Mouse (Mus musculus) embryonic fibroblast, embryonic 13.5 days (primary cell): ENCODE results near the gene Vps29. TPM values are rescaled to one million over a fixed set of nuclear protein-coding genes. Genes with fewer than 3 reads are reported as not detected.

Experiments
- H3K27ac ChIP-seq: 2 replicates; pipeline ENCODE4 v1.5.1; 2012; ENCODE audit warnings: low read length, control low read depth, inconsistent platforms; ENCODE audit not compliant: insufficient read depth
- H3K4me1 ChIP-seq: 2 replicates; pipeline ENCODE4 v1.6.1; 2011; ENCODE audit warnings: low read length; ENCODE audit not compliant: control insufficient read depth, insufficient read depth
- H3K4me3 ChIP-seq: 2 replicates; pipeline ENCODE4 v1.5.1; 2011; ENCODE audit warnings: mild to moderate bottlenecking, control low read depth, low read length; ENCODE audit not compliant: insufficient read depth
- CTCF ChIP-seq: IDR thresholded peaks from 2 replicates; pipeline ENCODE4 v1.5.1; 2011; ENCODE audit warnings: mild to moderate bottlenecking, control low read depth, low read length, moderate library complexity, borderline replicate concordance; ENCODE audit not compliant: insufficient read depth
- POLR2A ChIP-seq: IDR thresholded peaks from 2 replicates; pipeline ENCODE4 v1.6.1; 2011; ENCODE audit warnings: low read depth, mild to moderate bottlenecking, control low read depth, low read length, moderate library complexity
- polyA plus RNA-seq: library from polyadenylated mRNA; stranded (reverse); fragments of >200 nt; gene quantifications from 2 replicates; pipeline ENCODE4 v1.2.4, GENCODE M21; 2011; ENCODE audit warnings: low read depth; ENCODE audit not compliant: missing spikeins, insufficient read length

Gene Vps29
- polyA plus RNA-seq, 1 experiment, result 138 TPM

DNA sequence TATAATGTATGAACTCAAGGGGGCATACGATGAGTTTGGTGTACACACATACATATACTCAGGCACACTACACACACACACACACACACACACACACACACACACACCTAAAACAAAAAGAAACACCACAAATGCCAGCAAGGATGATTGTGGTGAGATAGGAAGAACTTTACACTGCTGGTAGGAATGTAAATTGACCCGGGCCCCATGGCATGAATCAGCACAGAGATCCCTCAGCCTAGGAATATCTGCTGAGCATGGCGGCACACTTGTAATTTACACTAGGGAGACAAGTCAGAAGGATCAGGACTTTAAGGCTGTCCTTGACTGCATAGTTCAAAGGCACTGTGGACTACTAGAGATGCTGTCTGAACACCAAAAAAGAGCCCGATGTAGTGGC lies 23.9 kb upstream of the Vps29 start:
- no peak for TF ChIP-seq POLR2A
- TF ChIP-seq CTCF, result no peak
- no peak overlapping the region for H3K27ac ChIP-seq
- H3K4me3 ChIP-seq, result no peak overlapping the region

DNA sequence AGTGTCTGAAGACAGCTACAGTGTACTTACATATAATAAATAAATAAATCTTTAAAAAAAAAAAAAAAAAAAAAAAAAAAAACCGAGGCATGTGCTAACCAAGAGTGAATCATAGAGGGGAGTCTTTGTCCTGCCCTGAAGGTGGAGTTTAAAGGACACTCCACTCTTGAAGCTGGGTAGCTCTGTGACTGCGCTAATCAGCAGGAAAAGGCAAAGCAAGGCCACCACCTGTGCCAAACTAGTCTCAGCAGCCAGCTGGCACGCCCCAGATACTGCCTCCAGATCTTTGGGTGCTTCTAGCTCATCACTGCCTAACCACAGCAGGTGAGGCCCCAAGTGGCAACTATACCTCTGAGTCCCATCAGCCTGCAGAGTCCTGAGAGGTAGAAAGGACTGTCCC lies 19.5 kb upstream of the Vps29 start:
- no peak overlapping the region for H3K27ac ChIP-seq
- TF ChIP-seq POLR2A, result no peak
- TF ChIP-seq CTCF, result no peak
- no peaks in the 10 kb centered on the region for H3K4me1 ChIP-seq
- no peak overlapping the region for H3K4me3 ChIP-seq

More for the DNA sequence above, 23.9 kb upstream of the Vps29 start:
- H3K4me1 ChIP-seq, result peaks cover 6% of the 10 kb centered on the region; the same call in 1 of the 2 replicates

- no peak overlapping the region for H3K27ac ChIP-seq
- no peak overlapping the region for H3K4me3 ChIP-seq
- H3K4me1 ChIP-seq, result no peaks in the 10 kb centered on the region
- TF ChIP-seq CTCF (no peak), POLR2A (no peak)
Observed at GRCm38 (mm10) chr5:122336554-122337294, 17.4 kb upstream of the Vps29 start.

DNA sequence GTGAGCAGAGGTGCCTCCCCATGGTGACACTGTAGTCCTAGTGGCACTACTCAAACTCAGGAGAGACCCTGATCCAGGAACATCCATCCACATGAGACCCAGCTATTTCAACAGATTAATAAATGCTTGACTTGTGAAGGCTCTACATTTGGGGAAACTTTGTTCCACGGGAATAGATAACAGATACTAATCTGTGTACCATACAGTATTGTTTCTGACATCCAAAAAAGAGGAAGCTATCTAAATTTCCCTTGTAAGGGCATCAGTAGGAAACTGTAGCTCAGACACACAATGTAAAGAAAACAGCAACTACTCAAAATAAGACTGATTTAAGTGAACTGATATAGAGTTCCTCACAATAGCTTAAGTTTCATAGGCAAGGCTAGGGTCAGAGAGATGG lies 11.3 kb upstream of the Vps29 start:
- no peak overlapping the region for H3K4me3 ChIP-seq
- no peaks in the 10 kb centered on the region for H3K4me1 ChIP-seq
- no peak overlapping the region for H3K27ac ChIP-seq
- TF ChIP-seq POLR2A (no peak), CTCF (no peak)

DNA sequence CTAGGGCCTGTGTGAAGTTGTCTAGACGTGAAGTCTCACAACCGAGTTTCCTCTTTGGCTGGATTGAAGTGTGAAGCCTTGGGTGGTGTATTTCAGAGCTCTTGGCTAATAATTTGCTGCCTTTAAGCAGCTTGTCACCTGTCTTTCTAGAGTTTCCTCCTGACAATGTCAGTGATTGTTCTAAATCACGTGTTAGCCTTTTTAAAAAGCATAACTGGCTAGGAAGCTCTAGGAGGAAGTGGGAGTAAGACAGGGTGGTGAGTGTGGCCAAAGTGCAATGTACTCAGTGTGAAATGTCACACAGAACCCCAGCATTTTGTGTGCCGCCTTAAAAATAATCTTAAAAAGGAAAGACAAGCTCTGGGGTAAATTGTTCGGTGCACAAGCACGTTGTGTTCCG lies 10.4 kb upstream of the Vps29 start:
- H3K4me1 ChIP-seq, result no peaks in the 10 kb centered on the region
- no peak overlapping the region for H3K27ac ChIP-seq
- no peak overlapping the region for H3K4me3 ChIP-seq
- TF ChIP-seq POLR2A (no peak), CTCF (no peak)

DNA sequence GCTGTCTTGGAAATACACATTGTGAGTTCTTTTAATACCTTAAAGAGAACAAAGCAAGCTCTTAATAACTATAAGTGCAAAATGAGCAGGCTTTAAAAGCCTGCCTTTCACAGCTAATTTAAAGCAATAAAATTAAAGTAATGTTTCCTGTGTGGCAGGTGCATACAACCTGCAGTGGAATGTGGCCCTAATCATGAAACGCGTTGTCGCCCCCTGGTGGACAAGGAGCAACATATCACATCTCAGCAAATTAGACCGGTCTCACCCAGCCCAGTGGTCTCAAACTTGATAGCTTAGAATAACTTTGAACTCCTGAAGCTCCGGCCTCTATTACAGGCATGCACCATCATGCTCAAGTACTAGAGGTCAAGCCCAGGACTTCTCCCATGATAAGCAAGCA lies 9.9 kb upstream of the Vps29 start:
- TF ChIP-seq POLR2A (no peak), CTCF (peak; percentile 87; the same call in 1 of the 2 replicates)
- no peak overlapping the region for H3K4me3 ChIP-seq
- no peaks in the 10 kb centered on the region for H3K4me1 ChIP-seq
- no peak overlapping the region for H3K27ac ChIP-seq

GRCm38 (mm10) chr5:122345777-122346176 lies 8.4 kb upstream of the Vps29 start:
- TF ChIP-seq POLR2A (no peak), CTCF (no peak)
- Histone ChIP-seq H3K4me3 (no peak overlapping the region), H3K4me1 (no peaks in the 10 kb centered on the region), H3K27ac (no peak overlapping the region)

- peak overlapping the region; percentile 99 for H3K4me3 ChIP-seq
Observed at GRCm38 (mm10) chr5:122354492-122355067, 411 bp downstream of the Vps29 start.

DNA sequence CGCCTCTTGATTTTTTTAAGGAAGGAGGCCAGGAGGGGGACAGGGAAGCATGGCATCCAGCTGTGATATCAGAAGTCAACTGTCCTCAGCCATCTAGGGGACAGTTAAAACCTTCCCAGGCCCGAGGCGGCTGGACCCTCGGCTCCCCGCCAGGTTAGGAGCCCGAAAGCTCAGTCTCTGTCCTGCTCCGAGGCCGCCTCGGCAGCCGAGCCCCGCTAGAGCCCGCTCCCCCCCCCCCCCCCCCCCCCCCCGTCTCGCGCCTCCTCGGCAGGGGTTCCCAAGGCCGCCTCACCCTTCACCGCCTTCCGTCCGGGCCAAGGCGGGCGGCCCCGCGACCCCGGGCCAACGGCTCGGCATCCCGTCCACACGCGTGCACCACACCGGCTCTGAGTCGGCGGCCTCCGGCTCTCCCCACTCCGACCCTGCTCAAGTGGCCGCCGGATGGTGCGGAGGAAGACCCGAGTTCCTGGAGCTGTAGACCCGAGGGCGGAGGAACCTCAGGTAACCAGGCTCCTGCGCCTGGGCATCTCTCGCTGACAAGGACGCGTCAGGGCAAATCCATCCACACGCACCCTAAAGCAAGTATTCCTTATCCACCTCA lies 17.5 kb downstream of the Vps29 start, which contains the start of gene Gpn3:
Gene Gpn3, plus strand, starts transcription at position 286 of the 601 bp plus-strand sequence.
- H3K4me3 ChIP-seq, result peak within 1 kb of the TSS; percentile 83
- H3K27ac ChIP-seq, result peak within 1 kb of the TSS; percentile 94
- peak; percentile 36 for TF ChIP-seq POLR2A
- no peak for TF ChIP-seq CTCF

More at GRCm38 (mm10) chr5:122354492-122355067, 411 bp downstream of the Vps29 start:
- Histone ChIP-seq H3K27ac (peak overlapping the region; percentile 33), H3K4me1 (no peaks in the 10 kb centered on the region)
- TF ChIP-seq POLR2A (no peak), CTCF (no peak)

DNA sequence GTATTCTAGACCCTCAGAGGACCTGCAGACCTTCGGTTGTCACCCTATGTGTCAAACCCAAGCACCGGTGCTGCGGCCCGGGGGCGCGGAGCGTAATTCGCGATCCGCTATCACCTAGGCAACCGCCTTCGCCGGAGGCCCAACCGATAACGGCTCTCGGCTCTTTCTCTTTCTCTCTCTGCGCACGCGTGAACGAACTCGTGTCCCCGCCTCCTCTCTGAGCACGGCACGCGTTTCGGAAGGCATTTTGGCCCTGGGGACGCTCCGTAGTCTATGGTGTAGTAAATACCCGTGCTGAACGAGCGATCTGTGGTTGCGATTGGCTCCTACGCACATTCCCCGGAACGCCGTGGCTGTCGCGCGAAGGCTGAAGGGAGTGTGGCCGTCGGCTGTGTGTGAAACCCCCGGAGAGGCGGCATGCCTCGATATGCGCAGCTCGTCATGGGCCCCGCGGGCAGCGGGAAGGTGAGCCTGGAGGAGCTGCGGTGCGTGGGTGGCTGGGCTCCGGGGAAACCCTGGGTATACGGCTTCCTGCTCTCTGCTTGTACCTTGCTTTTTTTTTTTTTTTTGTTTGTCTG lies 18.1 kb downstream of the Vps29 start, which contains the start of gene Fam216a:
Gene Fam216a, minus strand, starts transcription at position 173 of the 578 bp plus-strand sequence.
- H3K4me1 ChIP-seq, result no peaks in the 10 kb centered on the region
- peak within 1 kb of the TSS; percentile 94 for H3K27ac ChIP-seq
- TF ChIP-seq POLR2A (peak; percentile 77), CTCF (no peak)
- H3K4me3 ChIP-seq, result peak within 1 kb of the TSS; percentile 83

More for the DNA sequence above, 17.5 kb downstream of the Vps29 start, which contains the start of gene Gpn3:
- H3K4me1 ChIP-seq, result no peaks in the 10 kb centered on the region
